Mouse (Mus musculus) G1E (cell line): Measurements from ENCODE around the gene Fam19a2.

Source experiments
- CTCF ChIP-seq: IDR thresholded peaks from 2 replicates; pipeline ENCODE4 v1.5.1; 2012; ENCODE audit warnings: low read depth, low read length, inconsistent platforms, mixed read lengths
- GATA1 ChIP-seq: IDR thresholded peaks from 2 replicates; pipeline ENCODE4 v1.6.1; 2012; ENCODE audit warnings: borderline replicate concordance, low read length, inconsistent platforms, mixed read lengths
- POLR2AphosphoS5 ChIP-seq: IDR thresholded peaks from 2 replicates; pipeline ENCODE4 v1.6.1; 2012; ENCODE audit warnings: low read depth, low read length, inconsistent platforms; ENCODE audit not compliant: insufficient replicate concordance
- TAL1 ChIP-seq: conservative IDR thresholded peaks from 2 replicates; pipeline ENCODE4 v1.6.1; 2012; ENCODE audit warnings: low read depth, low read length, inconsistent platforms, mixed read lengths

DNA sequence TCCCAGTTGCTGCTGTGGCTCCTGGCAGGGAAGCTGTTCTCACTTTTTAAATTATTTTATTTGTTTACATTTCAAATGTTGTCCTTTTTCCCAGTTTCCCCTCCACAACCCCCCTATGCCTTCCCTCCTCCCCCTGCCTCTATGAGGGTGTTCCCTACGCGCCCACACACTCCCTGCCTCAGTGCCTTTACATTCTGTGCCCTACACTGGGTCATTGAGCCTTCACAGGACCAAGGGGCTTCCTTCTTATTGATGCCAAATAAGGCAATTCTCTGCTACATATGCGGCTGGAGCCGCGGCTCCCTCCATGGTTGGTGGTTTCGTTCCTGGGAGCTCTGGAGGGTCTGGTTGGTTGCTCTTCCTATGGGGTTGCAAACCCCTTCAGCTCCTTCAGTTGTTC is 93.2 kb downstream of the Fam19a2 start:
- no peak for TF ChIP-seq CTCF
- TF ChIP-seq TAL1: no peak
- no peak for TF ChIP-seq GATA1
- TF ChIP-seq POLR2AphosphoS5: no peak
